Mouse (Mus musculus) embryonic fibroblast, embryonic 13.5 days (primary cell): Measurements from ENCODE around the gene Fam163b.

Experiments used
- CTCF ChIP-seq: IDR thresholded peaks from 2 replicates; pipeline ENCODE4 v1.5.1; 2011; ENCODE audit warnings: mild to moderate bottlenecking, control low read depth, low read length, moderate library complexity, borderline replicate concordance; ENCODE audit not compliant: insufficient read depth
- POLR2A ChIP-seq: IDR thresholded peaks from 2 replicates; pipeline ENCODE4 v1.6.1; 2011; ENCODE audit warnings: low read depth, mild to moderate bottlenecking, control low read depth, low read length, moderate library complexity

DNA sequence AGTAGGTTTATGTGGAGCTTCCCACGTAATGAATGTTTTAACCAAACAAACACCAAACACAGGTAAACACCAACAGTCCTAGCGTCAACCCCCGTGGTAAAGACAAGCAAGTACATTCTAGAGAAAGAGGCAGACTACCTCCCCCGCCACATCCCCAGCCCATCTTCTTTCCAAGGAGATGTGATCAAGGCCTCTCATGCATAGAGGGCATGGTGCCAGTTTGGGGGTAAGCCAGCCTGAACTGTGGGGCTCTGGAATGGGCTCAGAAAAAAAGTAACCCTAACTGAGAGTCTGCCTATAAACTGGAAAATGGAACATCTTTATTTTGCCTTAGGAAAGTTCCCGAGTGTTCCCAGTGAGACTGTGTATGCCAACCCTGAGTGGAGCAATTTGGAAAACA, 6.4 kb downstream of the Fam163b start:
- no peak for TF ChIP-seq CTCF
- no peak for TF ChIP-seq POLR2A
